Mouse (Mus musculus) liver, embryonic 14.5 days (tissue): Measurements from ENCODE around the gene Olfr49.

ENCODE experiments used
- CTCF ChIP-seq: IDR thresholded peaks from 2 replicates; pipeline ENCODE4 v1.5.1; 2016; ENCODE audit warnings: antibody characterized with exemption, low read depth, control low read depth
- EP300 ChIP-seq: IDR thresholded peaks from 2 replicates; pipeline ENCODE4 v1.6.1; 2016; ENCODE audit warnings: antibody characterized with exemption, low read depth

- TF ChIP-seq CTCF (no peak), EP300 (no peak)
Measured at GRCm38 (mm10) chr14:54300136-54300535, 15.4 kb upstream of the Olfr49 start.
